Mouse (Mus musculus) forebrain, embryonic 10.5 days (tissue): Measurements from ENCODE around the gene Kcnip1. TPM values are rescaled to one million over a fixed set of nuclear protein-coding genes. Genes with fewer than 3 reads are reported as not detected.

Experiments
- DNase-seq: peaks from one replicate; pipeline ENCODE4 v3.0.0-alpha.2; 2017; ENCODE audit warnings: low spot score; ENCODE audit errors: extremely low spot score
- H3K27ac ChIP-seq: fragments of 300-500 bp; sonication (generic); 2 replicates; pipeline ENCODE4 v1.5.1; 2016; ENCODE audit warnings: mild to moderate bottlenecking
- H3K27me3 ChIP-seq: fragments of 300-500 bp; sonication (generic); 2 replicates; pipeline ENCODE4 v1.6.1; 2016; ENCODE audit warnings: mild to moderate bottlenecking; ENCODE audit not compliant: poor library complexity, severe bottlenecking
- H3K36me3 ChIP-seq: fragments of 300-500 bp; sonication (generic); replicated peaks from 2 replicates; pipeline ENCODE4 v1.6.1; 2016; ENCODE audit warnings: mild to moderate bottlenecking, moderate library complexity
- H3K4me1 ChIP-seq: fragments of 300-500 bp; sonication (generic); 2 replicates; pipeline ENCODE4 v1.6.1; 2016
- H3K4me3 ChIP-seq: fragments of 300-500 bp; sonication (generic); 2 replicates; pipeline ENCODE4 v1.5.1; 2016; ENCODE audit warnings: mild to moderate bottlenecking, moderate library complexity
- H3K9me3 ChIP-seq: fragments of 300-500 bp; sonication (generic); 2 replicates; pipeline ENCODE4 v1.6.1; 2016; ENCODE audit warnings: mild to moderate bottlenecking, moderate library complexity
- WGBS: fragments of 180-500 bp; shearing (Covaris S2); methylation state at CpG from one replicate; pipeline ENCODE4 v1.1.7; 2016; 5-methylcytosine and 5-hydroxymethylcytosine counted together
- polyA plus RNA-seq: library from polyadenylated mRNA; unstranded; fragments of >200 nt; fragmentation: Nextera tagmentation; extraction: Ambion mirVana; gene quantifications from 2 replicates; pipeline ENCODE4 v1.2.1, GENCODE M21; 2016

Kcnip1 gene
- polyA plus RNA-seq, 1 experiment from 2014 or later = 3.7 TPM

GRCm38 (mm10) chr11:33928658-33929057 lies 64.3 kb downstream of the Kcnip1 start:
- Histone ChIP-seq H3K27ac (no peak overlapping the region), H3K9me3 (no peaks in the 10 kb centered on the region), H3K27me3 (0 out of 2 replicates have a peak, but pooled peaks cover 7% of the 10 kb centered on the region), H3K4me1 (peaks cover 20% of the 10 kb centered on the region), H3K4me3 (no peak overlapping the region), H3K36me3 (no peaks in the 10 kb centered on the region)
- 51% methylated on average over 7 of the region's 7 CpGs for WGBS
- DNase-seq = peak; percentile 35

GRCm38 (mm10) chr11:33927836-33928235 lies 65.1 kb downstream of the Kcnip1 start:
- H3K4me3 ChIP-seq = no peak overlapping the region
- H3K36me3 ChIP-seq = no peaks in the 10 kb centered on the region
- H3K27ac ChIP-seq = no peak overlapping the region
- WGBS = 84% methylated on average over 4 of the region's 4 CpGs
- H3K27me3 ChIP-seq = 0 out of 2 replicates have a peak, but pooled peaks cover 7% of the 10 kb centered on the region
- DNase-seq = no peak
- no peaks in the 10 kb centered on the region for H3K9me3 ChIP-seq
- H3K4me1 ChIP-seq = peaks cover 20% of the 10 kb centered on the region

DNA sequence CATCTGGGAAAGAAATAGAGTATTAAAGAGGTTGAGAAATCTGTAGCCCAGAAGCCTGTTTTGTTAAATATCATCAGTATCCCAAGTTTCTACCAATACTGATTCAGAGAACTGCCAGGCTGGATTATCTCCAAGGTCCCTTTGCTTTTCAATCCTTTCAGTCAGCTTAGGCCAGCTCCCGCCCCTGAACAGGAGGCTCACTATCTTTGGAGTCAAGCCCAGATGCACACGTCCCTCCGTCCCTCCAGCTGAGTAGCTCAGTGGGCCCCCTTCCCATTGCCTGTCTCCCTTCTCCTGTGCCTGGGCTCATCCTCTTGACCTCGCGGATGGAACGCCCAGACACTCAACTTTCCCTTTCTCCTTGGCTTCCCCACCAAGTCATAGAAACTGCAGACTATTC lies 65.6 kb downstream of the Kcnip1 start:
- WGBS = 58% methylated on average over 6 of the region's 6 CpGs
- Histone ChIP-seq H3K27ac (no peak overlapping the region), H3K36me3 (no peaks in the 10 kb centered on the region), H3K4me3 (no peak overlapping the region), H3K4me1 (peaks cover 16% of the 10 kb centered on the region), H3K27me3 (0 out of 2 replicates have a peak, but pooled peaks cover 7% of the 10 kb centered on the region), H3K9me3 (no peaks in the 10 kb centered on the region)
- DNase-seq = no peak

GRCm38 (mm10) chr11:33926551-33926950 lies 66.4 kb downstream of the Kcnip1 start:
- no peak for DNase-seq
- Histone ChIP-seq H3K4me3 (no peak overlapping the region), H3K9me3 (no peaks in the 10 kb centered on the region), H3K4me1 (peaks cover 17% of the 10 kb centered on the region), H3K27ac (no peak overlapping the region), H3K27me3 (0 out of 2 replicates have a peak, but pooled peaks cover 7% of the 10 kb centered on the region), H3K36me3 (no peaks in the 10 kb centered on the region)
- 77% methylated on average over 2 of the region's 2 CpGs for WGBS

GRCm38 (mm10) chr11:33925778-33926177 lies 67.2 kb downstream of the Kcnip1 start:
- 87% methylated on average over 8 of the region's 8 CpGs for WGBS
- no peaks in the 10 kb centered on the region for H3K36me3 ChIP-seq
- peaks cover 17% of the 10 kb centered on the region for H3K4me1 ChIP-seq
- no peak overlapping the region for H3K4me3 ChIP-seq
- H3K27ac ChIP-seq = no peak overlapping the region
- no peaks in the 10 kb centered on the region for H3K9me3 ChIP-seq
- H3K27me3 ChIP-seq = 0 out of 2 replicates have a peak, but pooled peaks cover 7% of the 10 kb centered on the region
- DNase-seq = no peak

DNA sequence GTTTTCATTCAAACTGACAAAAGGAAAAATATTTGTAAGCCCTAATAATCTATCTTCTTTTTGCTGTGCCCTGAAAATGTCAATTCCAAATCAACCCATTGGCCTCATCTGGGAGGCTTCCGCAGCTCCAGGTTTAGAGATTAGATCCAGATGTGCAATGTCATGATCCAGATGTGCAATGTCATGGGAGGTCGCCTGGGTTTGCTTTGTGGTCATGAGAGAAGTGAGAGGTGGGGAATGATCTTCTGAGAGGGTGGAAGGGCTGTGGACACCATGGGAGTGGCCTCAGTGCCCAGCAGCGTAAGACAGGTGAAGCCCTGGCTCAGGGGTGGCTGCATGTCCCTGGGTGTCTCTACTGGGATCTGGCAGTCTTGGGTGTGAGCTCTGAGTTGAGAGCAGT lies 69.9 kb downstream of the Kcnip1 start:
- Histone ChIP-seq H3K4me3 (no peak overlapping the region), H3K36me3 (no peaks in the 10 kb centered on the region), H3K4me1 (peaks cover 19% of the 10 kb centered on the region), H3K27ac (no peak overlapping the region), H3K27me3 (0 out of 2 replicates have a peak, but pooled peaks cover 7% of the 10 kb centered on the region), H3K9me3 (no peaks in the 10 kb centered on the region)
- 68% methylated on average over 3 of the region's 3 CpGs for WGBS
- no peak for DNase-seq

DNA sequence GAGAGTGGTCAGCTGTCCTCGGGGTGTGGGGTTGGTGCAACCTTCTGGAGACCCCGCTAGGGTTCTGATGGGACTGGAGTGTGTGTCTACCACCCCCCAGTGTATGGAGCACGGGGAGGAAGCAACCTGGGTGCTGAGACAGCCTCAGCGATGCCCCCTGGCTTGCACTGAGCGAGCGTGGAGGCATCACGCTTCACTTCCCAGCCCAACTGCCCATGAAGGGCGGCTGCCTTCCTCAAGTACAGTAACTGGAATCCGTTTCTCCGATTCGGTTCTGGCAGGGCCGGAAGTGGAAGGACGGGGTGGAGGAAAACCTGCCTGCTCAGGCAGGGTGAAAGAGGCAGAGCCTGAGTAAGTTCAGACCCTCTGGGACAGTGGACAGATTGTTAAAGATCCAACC lies 71.5 kb downstream of the Kcnip1 start:
- Histone ChIP-seq H3K9me3 (no peaks in the 10 kb centered on the region), H3K4me1 (peaks cover 19% of the 10 kb centered on the region), H3K27me3 (no peaks in the 10 kb centered on the region), H3K36me3 (no peaks in the 10 kb centered on the region), H3K4me3 (no peak overlapping the region), H3K27ac (no peak overlapping the region)
- 77% methylated on average over 13 of the region's 13 CpGs for WGBS
- no peak for DNase-seq

DNA sequence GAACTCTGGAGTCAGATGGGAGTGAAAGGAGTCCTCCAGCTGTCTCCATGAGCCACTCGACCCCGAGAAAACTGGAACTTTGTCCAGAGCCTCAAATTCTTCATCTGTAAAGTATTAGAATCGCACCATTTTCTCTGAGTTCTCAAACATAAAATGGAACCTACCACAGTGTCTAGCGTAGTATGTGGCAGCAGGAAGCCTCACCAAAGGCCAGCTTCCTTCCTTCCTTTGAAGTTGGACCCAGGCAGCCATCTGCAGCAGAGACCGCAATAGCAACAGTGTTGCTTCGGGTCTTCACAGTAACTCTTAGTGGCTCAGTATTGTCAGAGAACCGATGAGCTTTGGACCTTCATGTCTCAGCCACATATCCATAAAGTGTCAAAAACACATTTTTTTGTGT lies 73.1 kb downstream of the Kcnip1 start:
- no peak for DNase-seq
- Histone ChIP-seq H3K9me3 (no peaks in the 10 kb centered on the region), H3K4me3 (no peak overlapping the region), H3K27ac (no peak overlapping the region), H3K36me3 (no peaks in the 10 kb centered on the region), H3K4me1 (peaks cover 19% of the 10 kb centered on the region), H3K27me3 (no peaks in the 10 kb centered on the region)
- WGBS = 89% methylated on average over 7 of the region's 7 CpGs

DNA sequence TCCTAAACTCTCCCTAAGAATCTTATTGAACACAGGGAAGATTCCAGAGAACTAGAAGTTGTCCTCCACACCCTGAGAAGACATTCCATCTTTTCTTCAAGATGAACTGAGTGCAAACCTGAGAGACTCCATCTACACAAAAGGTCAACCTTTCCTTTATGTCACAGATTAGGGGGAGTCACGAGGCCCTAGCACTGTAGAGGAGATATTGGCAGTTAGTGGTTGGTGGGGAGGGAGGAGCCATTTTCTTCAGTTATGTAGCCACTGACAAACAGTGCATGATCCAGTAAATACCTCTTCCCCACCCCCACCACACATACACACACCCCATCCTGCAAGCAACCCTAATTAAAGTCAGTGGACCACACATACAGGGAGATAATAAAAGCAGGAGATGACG lies 74.5 kb downstream of the Kcnip1 start:
- no peaks in the 10 kb centered on the region for H3K36me3 ChIP-seq
- 0 out of 2 replicates have a peak, but pooled peaks cover under 1% of the 10 kb centered on the region for H3K27me3 ChIP-seq
- peaks cover 27% of the 10 kb centered on the region for H3K4me1 ChIP-seq
- 43% methylated on average over 2 of the region's 2 CpGs for WGBS
- H3K4me3 ChIP-seq = no peak overlapping the region
- H3K27ac ChIP-seq = no peak overlapping the region
- no peaks in the 10 kb centered on the region for H3K9me3 ChIP-seq
- DNase-seq = no peak

DNA sequence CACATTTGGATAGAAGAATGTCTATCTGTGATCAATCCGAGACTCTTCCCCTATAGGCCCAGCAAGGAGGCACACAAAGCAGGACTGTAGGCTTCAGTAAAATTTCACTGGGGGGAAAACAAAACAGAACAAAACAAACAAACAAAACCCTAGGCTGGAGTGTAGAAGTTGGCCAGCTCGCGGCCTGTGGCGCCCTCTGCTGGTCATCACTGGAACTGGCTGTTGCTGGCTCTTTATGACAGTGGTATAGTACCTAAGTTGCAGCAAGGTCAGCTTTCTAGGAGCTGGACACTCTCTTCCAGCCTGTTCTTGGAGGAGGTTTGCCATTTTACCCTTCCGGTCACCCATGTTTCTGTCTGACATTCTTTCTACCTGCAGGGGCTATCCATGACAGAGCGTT lies 75.4 kb downstream of the Kcnip1 start:
- Histone ChIP-seq H3K36me3 (no peaks in the 10 kb centered on the region), H3K27ac (no peak overlapping the region), H3K4me3 (no peak overlapping the region), H3K9me3 (no peaks in the 10 kb centered on the region), H3K27me3 (0 out of 2 replicates have a peak, but pooled peaks cover 6% of the 10 kb centered on the region), H3K4me1 (peaks cover 27% of the 10 kb centered on the region)
- WGBS = 21% methylated on average over 6 of the region's 6 CpGs
- DNase-seq = peak; percentile 77

DNA sequence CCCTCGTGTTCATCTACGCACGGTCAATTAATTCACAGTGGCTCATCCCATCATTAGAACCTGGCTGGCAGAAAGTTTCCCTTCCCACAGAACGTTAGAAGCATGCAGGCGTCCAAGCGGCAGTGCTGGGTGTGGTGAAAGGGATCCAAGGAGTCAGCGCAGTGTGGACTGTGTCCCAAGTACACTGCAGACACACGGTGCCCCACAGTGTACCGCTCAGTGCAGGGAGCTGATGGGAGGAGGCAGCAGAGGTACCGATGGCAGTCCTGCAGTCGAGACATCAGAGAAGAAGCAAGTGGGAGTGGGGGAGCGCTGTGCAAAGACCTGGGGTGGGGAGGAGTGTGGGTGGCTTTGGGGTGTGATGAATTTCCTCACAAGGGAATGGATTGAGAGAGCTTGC lies 78.7 kb downstream of the Kcnip1 start:
- H3K27ac ChIP-seq = 0 out of 2 replicates have a peak overlapping the region, but pooled peaks have one; percentile 3
- H3K4me1 ChIP-seq = peaks cover 27% of the 10 kb centered on the region
- no peaks in the 10 kb centered on the region for H3K36me3 ChIP-seq
- 68% methylated on average over 12 of the region's 12 CpGs for WGBS
- H3K9me3 ChIP-seq = no peaks in the 10 kb centered on the region
- H3K4me3 ChIP-seq = no peak overlapping the region
- no peak for DNase-seq
- H3K27me3 ChIP-seq = 0 out of 2 replicates have a peak, but pooled peaks cover 6% of the 10 kb centered on the region

GRCm38 (mm10) chr11:33913061-33913460 lies 79.9 kb downstream of the Kcnip1 start:
- no peak overlapping the region for H3K4me3 ChIP-seq

DNA sequence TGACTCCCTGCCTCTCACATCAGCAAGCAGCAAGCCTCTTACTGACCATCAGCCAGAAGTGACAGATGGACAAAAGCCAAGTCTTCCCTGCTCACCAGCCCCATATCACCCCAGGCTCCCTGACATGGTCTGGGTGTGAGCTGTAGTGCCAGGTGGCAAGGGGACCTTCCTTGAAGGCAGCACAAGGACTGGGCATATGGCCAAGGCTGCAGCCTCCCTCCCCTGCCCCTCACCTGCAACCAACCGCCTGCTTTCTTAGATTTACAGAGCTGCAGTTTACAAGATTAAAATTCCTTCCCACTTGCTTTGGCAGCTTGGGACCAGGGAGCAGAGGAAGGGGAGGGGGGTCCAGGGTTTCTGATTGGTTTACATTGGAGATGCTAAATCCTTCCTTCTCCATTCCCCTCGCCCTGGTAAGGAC lies 80.8 kb downstream of the Kcnip1 start:
- Histone ChIP-seq H3K9me3 (no peaks in the 10 kb centered on the region), H3K4me1 (peaks cover 19% of the 10 kb centered on the region), H3K27ac (no peak overlapping the region; the same call in none of the 2 replicates), H3K4me3 (no peak overlapping the region), H3K36me3 (no peaks in the 10 kb centered on the region), H3K27me3 (0 out of 2 replicates have a peak, but pooled peaks cover 6% of the 10 kb centered on the region)
- WGBS = 20% methylated on average over 2 of the region's 2 CpGs
- no peak for DNase-seq

More at GRCm38 (mm10) chr11:33913061-33913460, 79.9 kb downstream of the Kcnip1 start:
- Histone ChIP-seq H3K27me3 (0 out of 2 replicates have a peak, but pooled peaks cover 6% of the 10 kb centered on the region), H3K27ac (no peak overlapping the region), H3K9me3 (no peaks in the 10 kb centered on the region), H3K4me1 (peaks cover 19% of the 10 kb centered on the region), H3K36me3 (no peaks in the 10 kb centered on the region)
- 85% methylated on average over 7 of the region's 7 CpGs for WGBS
- DNase-seq = no peak
